Mouse (Mus musculus): ENCODE data around the gene Ninj1. TPM values are rescaled to one million over a fixed set of nuclear protein-coding genes. Genes with fewer than 3 reads are reported as not detected.
A peak's percentile ranks its signal among the peaks of the same experiment; 100 is the strongest.

The Ninj1 gene
- polyA plus RNA-seq, 1 experiment from 2014 or later = 30.0 TPM

GRCm38 (mm10) chr13:49196211-49196610 lies 8.9 kb downstream of the Ninj1 start:
- H3K4me2 ChIP-seq (ENCODE audit: low read length) = no peak overlapping the region
- DNase-seq (ENCODE audit: low spot score) = no peak
- no peaks in the 10 kb centered on the region for H3K9me3 ChIP-seq (replicated peaks; ENCODE audit: control insufficient read depth, low read length)
- 82% methylated on average over 5 of the region's 5 CpGs for WGBS
- H3K4me3 ChIP-seq (ENCODE audit: low read depth, low read length) = no peak overlapping the region
- no peaks in the 10 kb centered on the region for H3K27me3 ChIP-seq (replicated peaks; ENCODE audit: control insufficient read depth, insufficient read depth, low read length)
- no peak overlapping the region for H3K27ac ChIP-seq (ENCODE audit: low read depth, low read length)
- H3K9ac ChIP-seq (ENCODE audit: low read length) = no peak overlapping the region
- H3K4me1 ChIP-seq (ENCODE audit: control insufficient read depth, insufficient read depth, low read length) = peaks cover 4% of the 10 kb centered on the region; the same call in 1 of the 2 replicates
- no peaks in the 10 kb centered on the region for H3K36me3 ChIP-seq (ENCODE audit: control insufficient read depth, insufficient read depth, low read length)
- no peak for ATAC-seq

DNA sequence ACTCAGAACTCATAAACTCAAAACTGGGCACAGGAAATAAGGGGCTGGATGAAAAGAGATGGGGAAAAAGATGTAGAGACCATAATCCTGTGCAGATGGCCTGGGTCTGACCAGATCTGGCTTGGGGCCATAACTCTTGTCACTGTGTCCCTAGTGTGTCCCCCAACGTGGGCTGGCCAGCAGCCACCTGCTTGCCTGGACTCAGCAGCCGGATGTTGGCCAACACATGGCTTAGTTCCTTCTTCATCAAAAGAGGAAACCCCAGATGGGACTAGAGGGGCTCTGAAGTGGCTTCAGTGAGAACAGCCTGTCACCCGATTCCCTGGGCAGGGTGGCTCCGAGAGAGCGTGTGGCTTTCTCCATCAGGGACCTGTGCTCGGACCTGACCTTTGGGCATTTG lies 9.5 kb downstream of the Ninj1 start:
- H3K4me3 ChIP-seq (ENCODE audit: low read depth, low read length) = no peak overlapping the region
- H3K36me3 ChIP-seq (ENCODE audit: control insufficient read depth, insufficient read depth, low read length) = no peaks in the 10 kb centered on the region
- DNase-seq (ENCODE audit: low spot score) (no peak), ATAC-seq (no peak)
- H3K27me3 ChIP-seq (replicated peaks; ENCODE audit: control insufficient read depth, insufficient read depth, low read length) = no peaks in the 10 kb centered on the region
- H3K27ac ChIP-seq (ENCODE audit: low read depth, low read length) = no peak overlapping the region
- 83% methylated on average over 6 of the region's 6 CpGs for WGBS
- no peak overlapping the region for H3K9ac ChIP-seq (ENCODE audit: low read length)
- H3K4me2 ChIP-seq (ENCODE audit: low read length) = no peak overlapping the region
- H3K4me1 ChIP-seq (ENCODE audit: control insufficient read depth, insufficient read depth, low read length) = peaks cover 4% of the 10 kb centered on the region; the same call in 1 of the 2 replicates
- H3K9me3 ChIP-seq (replicated peaks; ENCODE audit: control insufficient read depth, low read length) = no peaks in the 10 kb centered on the region

DNA sequence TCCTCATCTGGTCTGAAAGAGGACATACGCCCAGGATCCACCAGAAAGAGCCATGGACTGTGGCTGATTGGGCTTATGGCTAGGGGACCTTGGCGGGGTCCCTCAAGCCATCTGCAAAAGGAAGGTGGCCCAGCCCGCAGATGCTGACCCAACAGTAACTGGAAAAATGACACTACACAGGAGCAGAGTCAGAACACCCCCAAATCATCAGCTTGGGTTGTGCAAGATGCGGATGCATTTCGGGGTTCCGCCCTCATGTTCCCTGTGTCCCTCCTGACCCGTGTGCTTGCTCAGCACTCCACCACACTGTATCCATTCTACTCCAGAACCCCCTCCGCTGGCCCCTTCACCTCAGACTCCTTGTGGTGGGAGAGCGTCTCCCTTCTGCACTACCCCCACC lies 11.4 kb downstream of the Ninj1 start:
- H3K9ac ChIP-seq (ENCODE audit: low read length) = no peak overlapping the region
- H3K27me3 ChIP-seq (replicated peaks; ENCODE audit: control insufficient read depth, insufficient read depth, low read length) = no peaks in the 10 kb centered on the region
- 92% methylated on average over 9 of the region's 9 CpGs for WGBS
- no peak overlapping the region for H3K4me3 ChIP-seq (ENCODE audit: low read depth, low read length)
- no peak overlapping the region for H3K27ac ChIP-seq (ENCODE audit: low read depth, low read length)
- H3K4me2 ChIP-seq (ENCODE audit: low read length) = no peak overlapping the region
- ATAC-seq (no peak), DNase-seq (ENCODE audit: low spot score) (no peak)
- no peaks in the 10 kb centered on the region for H3K36me3 ChIP-seq (ENCODE audit: control insufficient read depth, insufficient read depth, low read length)
- H3K9me3 ChIP-seq (replicated peaks; ENCODE audit: control insufficient read depth, low read length) = no peaks in the 10 kb centered on the region
- H3K4me1 ChIP-seq (ENCODE audit: control insufficient read depth, insufficient read depth, low read length) = no peaks in the 10 kb centered on the region

DNA sequence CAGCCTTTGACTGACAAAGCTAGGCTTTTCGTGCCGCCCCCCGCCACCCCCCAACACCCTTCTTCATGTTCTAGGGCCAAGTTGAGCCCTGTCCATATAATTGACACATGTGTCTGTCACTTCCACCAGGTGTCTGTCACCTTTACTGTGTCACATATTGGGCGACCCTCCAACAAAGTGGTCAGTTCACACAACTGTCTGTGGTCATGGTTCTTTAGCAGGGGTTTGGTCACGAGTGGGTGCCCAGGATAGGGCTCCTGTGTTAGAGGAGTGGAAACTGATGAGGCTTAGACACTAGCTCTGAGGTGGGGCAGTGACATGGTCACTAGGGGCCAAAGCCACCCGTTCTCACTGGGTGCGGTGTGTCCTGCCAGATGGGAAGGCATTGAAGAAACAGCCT lies 12.6 kb downstream of the Ninj1 start:
- Histone ChIP-seq H3K27me3 (replicated peaks; ENCODE audit: control insufficient read depth, insufficient read depth, low read length) (no peaks in the 10 kb centered on the region), H3K27ac (ENCODE audit: low read depth, low read length) (no peak overlapping the region), H3K9me3 (replicated peaks; ENCODE audit: control insufficient read depth, low read length) (no peaks in the 10 kb centered on the region), H3K9ac (ENCODE audit: low read length) (no peak overlapping the region), H3K36me3 (ENCODE audit: control insufficient read depth, insufficient read depth, low read length) (no peaks in the 10 kb centered on the region), H3K4me2 (ENCODE audit: low read length) (no peak overlapping the region), H3K4me1 (ENCODE audit: control insufficient read depth, insufficient read depth, low read length) (no peaks in the 10 kb centered on the region), H3K4me3 (ENCODE audit: low read depth, low read length) (no peak overlapping the region)
- ATAC-seq = no peak
- DNase-seq (ENCODE audit: low spot score) = no peak
- 88% methylated on average over 7 of the region's 7 CpGs for WGBS

DNA sequence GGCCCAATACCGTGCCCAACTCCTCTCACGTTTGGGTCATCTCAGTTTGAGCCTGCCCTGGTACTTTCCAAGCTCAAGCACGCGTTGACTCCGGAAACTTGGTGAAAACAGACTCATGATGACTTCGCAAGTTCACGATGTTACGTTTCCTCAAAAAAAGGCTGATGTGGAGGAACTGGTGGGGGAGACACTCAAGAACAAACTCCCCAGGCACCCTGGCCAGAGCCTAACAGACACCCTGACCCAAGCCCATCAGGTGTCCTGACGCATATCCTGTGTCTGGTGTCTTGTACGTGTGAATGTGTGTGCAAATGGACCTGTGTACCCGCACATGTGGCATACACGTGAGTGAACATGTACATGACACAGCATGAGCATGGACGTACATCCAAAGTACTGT lies 13.4 kb downstream of the Ninj1 start:
- H3K4me2 ChIP-seq (ENCODE audit: low read length) = no peak overlapping the region
- H3K4me3 ChIP-seq (ENCODE audit: low read depth, low read length) = no peak overlapping the region
- WGBS = 92% methylated on average over 13 of the region's 13 CpGs
- H3K36me3 ChIP-seq (ENCODE audit: control insufficient read depth, insufficient read depth, low read length) = no peaks in the 10 kb centered on the region
- no peaks in the 10 kb centered on the region for H3K27me3 ChIP-seq (replicated peaks; ENCODE audit: control insufficient read depth, insufficient read depth, low read length)
- H3K9me3 ChIP-seq (replicated peaks; ENCODE audit: control insufficient read depth, low read length) = no peaks in the 10 kb centered on the region
- 0 out of 2 replicates have a peak, but pooled peaks cover 4% of the 10 kb centered on the region for H3K4me1 ChIP-seq (ENCODE audit: control insufficient read depth, insufficient read depth, low read length)
- no peak overlapping the region for H3K9ac ChIP-seq (ENCODE audit: low read length)
- ATAC-seq = no peak
- DNase-seq (ENCODE audit: low spot score) = no peak
- no peak overlapping the region for H3K27ac ChIP-seq (ENCODE audit: low read depth, low read length)

- H3K27ac ChIP-seq (ENCODE audit: low read depth, low read length) = no peak overlapping the region
- no peaks in the 10 kb centered on the region for H3K27me3 ChIP-seq (replicated peaks; ENCODE audit: control insufficient read depth, insufficient read depth, low read length)
- 90% methylated on average over 7 of the region's 7 CpGs for WGBS
- H3K9me3 ChIP-seq (replicated peaks; ENCODE audit: control insufficient read depth, low read length) = no peaks in the 10 kb centered on the region
- H3K4me2 ChIP-seq (ENCODE audit: low read length) = no peak overlapping the region
- 0 out of 2 replicates have a peak, but pooled peaks cover 4% of the 10 kb centered on the region for H3K4me1 ChIP-seq (ENCODE audit: control insufficient read depth, insufficient read depth, low read length)
- H3K9ac ChIP-seq (ENCODE audit: low read length) = no peak overlapping the region
- H3K4me3 ChIP-seq (ENCODE audit: low read depth, low read length) = no peak overlapping the region
- no peaks in the 10 kb centered on the region for H3K36me3 ChIP-seq (ENCODE audit: control insufficient read depth, insufficient read depth, low read length)
- no peak for DNase-seq (ENCODE audit: low spot score)
- no peak for ATAC-seq
Measured at GRCm38 (mm10) chr13:49202556-49202955, 15.3 kb downstream of the Ninj1 start.

DNA sequence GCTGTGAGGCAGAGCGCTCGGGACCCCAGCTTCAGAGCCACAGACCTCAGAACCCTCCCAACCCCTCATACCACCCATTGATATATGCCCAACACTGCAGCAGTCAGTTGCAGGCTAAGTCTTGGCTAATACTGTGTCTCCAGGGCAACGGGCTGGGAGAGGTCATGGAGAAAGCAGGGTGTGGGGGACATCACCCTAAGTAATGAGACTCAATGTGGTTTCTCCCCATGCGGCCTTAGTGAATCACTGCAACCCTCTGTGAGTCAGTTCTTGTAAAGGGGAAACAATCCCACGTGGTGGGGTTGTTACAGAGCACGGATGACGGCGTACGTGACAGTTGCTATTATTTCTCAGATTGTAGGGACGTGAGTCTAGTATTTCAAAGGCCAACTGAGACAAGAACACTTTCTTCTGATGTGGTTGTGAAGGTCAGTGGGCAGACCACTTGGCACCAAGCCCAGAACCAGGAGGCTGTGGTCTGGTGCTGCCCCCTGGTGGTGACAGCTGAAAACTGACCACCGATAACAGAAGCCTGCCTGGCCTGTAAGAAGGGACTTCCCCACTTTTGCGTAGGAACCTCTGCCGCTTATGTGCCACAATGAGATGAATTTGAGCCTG lies 18.2 kb downstream of the Ninj1 start:
- H3K4me3 ChIP-seq (ENCODE audit: low read depth, low read length) = no peak overlapping the region
- peak; percentile 78 for DNase-seq (ENCODE audit: low spot score)
- 23% methylated on average over 13 of the region's 13 CpGs for WGBS
- H3K9me3 ChIP-seq (replicated peaks; ENCODE audit: control insufficient read depth, low read length) = no peaks in the 10 kb centered on the region
- peak; percentile 55 for ATAC-seq
- H3K27ac ChIP-seq (ENCODE audit: low read depth, low read length) = no peak overlapping the region
- no peak overlapping the region for H3K4me2 ChIP-seq (ENCODE audit: low read length)
- no peaks in the 10 kb centered on the region for H3K27me3 ChIP-seq (replicated peaks; ENCODE audit: control insufficient read depth, insufficient read depth, low read length)
- H3K36me3 ChIP-seq (ENCODE audit: control insufficient read depth, insufficient read depth, low read length) = no peaks in the 10 kb centered on the region
- 0 out of 2 replicates have a peak, but pooled peaks cover 4% of the 10 kb centered on the region for H3K4me1 ChIP-seq (ENCODE audit: control insufficient read depth, insufficient read depth, low read length)
- no peak overlapping the region for H3K9ac ChIP-seq (ENCODE audit: low read length)

DNA sequence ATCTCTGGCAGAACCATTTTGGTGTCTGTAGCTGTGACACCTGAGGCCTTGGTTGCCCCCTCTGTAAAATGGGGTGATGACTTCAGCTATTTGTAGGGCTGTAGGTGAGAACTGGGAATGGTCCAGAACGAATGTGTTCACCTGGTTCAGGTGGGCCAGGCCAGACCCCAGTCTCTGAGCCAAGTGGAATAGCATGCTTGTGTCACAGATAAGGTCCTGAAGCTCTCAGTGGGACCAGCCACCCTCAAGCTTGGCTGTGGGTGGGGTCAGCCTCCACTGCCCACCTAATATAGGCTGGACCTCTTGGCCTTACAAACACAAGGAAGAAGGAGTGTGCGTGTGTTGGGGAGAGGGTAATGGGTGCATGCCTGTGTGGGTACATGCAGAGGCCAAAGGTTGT lies 19.1 kb downstream of the Ninj1 start:
- ATAC-seq (no peak), DNase-seq (ENCODE audit: low spot score) (no peak)
- Histone ChIP-seq H3K9me3 (replicated peaks; ENCODE audit: control insufficient read depth, low read length) (no peaks in the 10 kb centered on the region), H3K4me1 (ENCODE audit: control insufficient read depth, insufficient read depth, low read length) (peaks cover 4% of the 10 kb centered on the region; the same call in 1 of the 2 replicates), H3K27ac (ENCODE audit: low read depth, low read length) (no peak overlapping the region), H3K36me3 (ENCODE audit: control insufficient read depth, insufficient read depth, low read length) (no peaks in the 10 kb centered on the region), H3K4me3 (ENCODE audit: low read depth, low read length) (no peak overlapping the region), H3K4me2 (ENCODE audit: low read length) (no peak overlapping the region), H3K27me3 (replicated peaks; ENCODE audit: control insufficient read depth, insufficient read depth, low read length) (no peaks in the 10 kb centered on the region), H3K9ac (ENCODE audit: low read length) (no peak overlapping the region)
- WGBS = 100% methylated on average over 2 of the region's 2 CpGs

- WGBS = 73% methylated on average over 7 of the region's 7 CpGs
- ATAC-seq (no peak), DNase-seq (ENCODE audit: low spot score) (no peak)
- Histone ChIP-seq H3K4me3 (ENCODE audit: low read depth, low read length) (no peak overlapping the region), H3K4me1 (ENCODE audit: control insufficient read depth, insufficient read depth, low read length) (peaks cover 21% of the 10 kb centered on the region), H3K27me3 (replicated peaks; ENCODE audit: control insufficient read depth, insufficient read depth, low read length) (no peaks in the 10 kb centered on the region), H3K36me3 (ENCODE audit: control insufficient read depth, insufficient read depth, low read length) (no peaks in the 10 kb centered on the region), H3K9me3 (replicated peaks; ENCODE audit: control insufficient read depth, low read length) (no peaks in the 10 kb centered on the region), H3K4me2 (ENCODE audit: low read length) (no peak overlapping the region), H3K27ac (ENCODE audit: low read depth, low read length) (no peak overlapping the region), H3K9ac (ENCODE audit: low read length) (no peak overlapping the region)
Measured at GRCm38 (mm10) chr13:49209306-49209705, 22.0 kb downstream of the Ninj1 start.

All from forebrain, embryonic 14.5 days (tissue).